Mouse (Mus musculus) testis, adult 2 months (tissue): ENCODE data around the gene Rpl26. TPM values are rescaled to one million over a fixed set of nuclear protein-coding genes. Genes with fewer than 3 reads are reported as not detected.
A peak's percentile ranks its signal among the peaks of the same experiment; 100 is the strongest.
"Not testable (repeated sequence)": the region's sequence is repeated elsewhere in the genome, so short reads cannot be mapped to it uniquely, and the experiment has no call there.

Experiments used
- H3K27ac ChIP-seq: fragments of 200-500 bp; 2 replicates; pipeline ENCODE4 v1.5.1; 2012; ENCODE audit warnings: low read depth, low read length; ENCODE audit not compliant: control insufficient read depth, insufficient read depth
- H3K27me3 ChIP-seq: fragments of 200-500 bp; 2 replicates; pipeline ENCODE4 v1.6.1; 2012; ENCODE audit warnings: mild to moderate bottlenecking, low read length, moderate library complexity; ENCODE audit not compliant: control insufficient read depth, insufficient read depth
- H3K36me3 ChIP-seq: fragments of 200-500 bp; 2 replicates; pipeline ENCODE4 v1.6.1; 2012; ENCODE audit warnings: mild to moderate bottlenecking, low read length; ENCODE audit not compliant: control insufficient read depth, insufficient read depth
- H3K4me1 ChIP-seq: fragments of 200-500 bp; 2 replicates; pipeline ENCODE4 v1.6.1; 2012; ENCODE audit warnings: low read length; ENCODE audit not compliant: control insufficient read depth, insufficient read depth
- H3K4me3 ChIP-seq: fragments of 200-500 bp; 2 replicates; pipeline ENCODE4 v1.5.1; 2012; ENCODE audit warnings: low read depth, mild to moderate bottlenecking, low read length, moderate library complexity, mixed read lengths; ENCODE audit not compliant: control insufficient read depth
- CTCF ChIP-seq: fragments of 200-500 bp; IDR thresholded peaks from 2 replicates; pipeline ENCODE4 v1.5.1; 2012; ENCODE audit warnings: low read depth, mild to moderate bottlenecking, inconsistent platforms, low read length, moderate library complexity; ENCODE audit not compliant: control insufficient read depth, insufficient read depth, insufficient replicate concordance
- POLR2A ChIP-seq: fragments of 200-500 bp; IDR thresholded peaks from 2 replicates; pipeline ENCODE4 v1.6.1; 2012; ENCODE audit warnings: low read depth, mild to moderate bottlenecking, inconsistent platforms, low read length, moderate library complexity; ENCODE audit not compliant: control insufficient read depth
- polyA plus RNA-seq: library from polyadenylated mRNA; depleted of rRNA; stranded (reverse); fragments of >200 nt; gene quantifications from 2 replicates; pipeline ENCODE4 v1.2.3, GENCODE M21; 2012

The Rpl26 gene
- polyA plus RNA-seq, 1 experiment = 938 TPM

DNA sequence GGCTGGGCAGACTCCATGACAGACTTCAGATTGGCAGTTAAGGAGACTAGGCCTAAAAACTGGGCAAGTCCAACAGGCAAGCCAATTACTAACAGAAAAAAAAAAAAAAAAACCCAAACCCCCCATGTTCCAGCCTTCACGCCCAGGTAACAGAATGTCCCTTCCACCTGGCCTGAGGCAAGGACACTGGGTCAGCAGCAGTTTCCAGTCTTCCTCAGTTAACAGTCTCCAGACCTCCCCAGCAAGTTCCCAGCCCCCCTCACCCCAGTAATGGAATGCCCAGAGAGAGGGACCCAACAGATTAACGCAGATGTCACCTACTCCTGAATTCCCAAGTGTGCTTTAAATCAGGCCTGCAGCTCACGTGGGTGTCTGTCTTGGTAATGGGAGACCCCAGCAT, 21.8 kb downstream of the Rpl26 start:
- Histone ChIP-seq H3K4me3 (no peak overlapping the region), H3K27ac (no peak overlapping the region), H3K4me1 (peaks cover 8% of the 10 kb centered on the region), H3K36me3 (peaks cover 7% of the 10 kb centered on the region), H3K27me3 (no peaks in the 10 kb centered on the region)
- no peak for TF ChIP-seq POLR2A
- no peak for TF ChIP-seq CTCF

DNA sequence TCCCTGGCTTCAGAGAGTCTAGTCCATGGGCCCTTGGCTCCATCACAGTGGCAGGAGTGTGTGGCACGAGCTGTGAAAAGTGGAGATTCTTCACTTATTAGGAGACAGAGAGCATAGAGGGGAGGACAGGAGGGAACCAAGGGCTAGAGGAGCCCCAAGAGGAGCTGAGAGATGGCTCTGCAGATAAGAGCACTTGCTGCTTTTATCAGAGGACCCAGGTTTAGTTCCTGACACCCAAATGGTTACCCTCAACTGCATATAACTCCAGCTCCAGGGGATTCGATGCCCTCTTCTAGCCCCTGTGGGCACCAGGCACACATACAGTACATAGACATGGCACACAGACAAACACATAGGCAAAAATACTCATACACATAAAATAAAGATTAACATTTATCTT, 23.4 kb downstream of the Rpl26 start:
- peaks cover 8% of the 10 kb centered on the region for H3K4me1 ChIP-seq
- no peak overlapping the region for H3K27ac ChIP-seq
- peak overlapping the region; percentile 46 for H3K4me3 ChIP-seq
- no peaks in the 10 kb centered on the region for H3K27me3 ChIP-seq
- peaks cover 7% of the 10 kb centered on the region for H3K36me3 ChIP-seq
- TF ChIP-seq POLR2A = no peak
- no peak for TF ChIP-seq CTCF

DNA sequence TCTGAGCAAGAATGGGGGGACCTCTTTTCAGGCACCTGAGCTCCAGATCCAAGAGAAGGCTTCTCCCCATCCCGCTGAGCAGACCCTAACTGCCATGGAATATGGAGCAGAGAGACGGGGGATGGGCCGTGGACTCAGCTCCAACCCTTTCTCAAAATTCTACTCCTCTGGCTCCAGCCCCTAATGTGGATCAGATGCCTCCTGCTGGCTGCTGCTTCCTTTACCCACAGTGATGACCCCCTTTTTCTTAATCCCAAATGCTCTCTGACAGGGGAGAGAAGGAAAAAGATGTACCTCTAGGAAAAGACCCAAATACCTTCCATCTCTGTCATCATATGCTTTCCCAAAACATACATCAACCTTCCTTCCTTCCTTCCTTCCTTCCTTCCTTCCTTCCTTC, 25.6 kb downstream of the Rpl26 start, which contains the start of gene Odf4:
TSS of gene Odf4 (minus strand) at position 101 of the 400 bp plus-strand sequence.
- peak within 1 kb of the TSS; percentile 99 for H3K27ac ChIP-seq
- TF ChIP-seq CTCF = no peak
- peak; percentile 76 for TF ChIP-seq POLR2A
- peaks cover 8% of the 10 kb centered on the region for H3K4me1 ChIP-seq
- peak within 1 kb of the TSS; percentile 95 for H3K4me3 ChIP-seq
- H3K27me3 ChIP-seq = no peaks in the 10 kb centered on the region
- H3K36me3 ChIP-seq = peaks cover 7% of the 10 kb centered on the region

DNA sequence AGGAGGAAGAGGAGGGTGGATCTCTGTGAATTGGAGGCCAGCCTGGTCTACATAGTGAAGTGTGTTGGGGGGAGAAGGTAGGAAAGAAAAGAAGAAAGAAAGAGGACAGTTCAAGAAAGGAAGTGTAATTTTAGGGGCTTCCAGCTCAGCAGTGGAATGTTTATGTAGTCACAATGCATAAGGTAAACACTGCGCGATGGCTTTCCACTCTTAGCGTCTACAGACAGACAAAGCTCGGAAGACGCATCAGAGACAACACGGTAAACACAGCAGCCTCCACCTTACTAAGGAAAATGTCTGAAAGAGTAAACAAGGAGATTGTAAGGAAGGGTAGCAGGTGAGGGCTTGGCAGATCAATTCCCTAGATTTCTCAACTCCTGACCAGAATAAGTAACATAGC, 28.6 kb downstream of the Rpl26 start:
- H3K36me3 ChIP-seq = peaks cover 4% of the 10 kb centered on the region
- peak overlapping the region; percentile 27 for H3K4me3 ChIP-seq
- no peaks in the 10 kb centered on the region for H3K27me3 ChIP-seq
- H3K27ac ChIP-seq = no peak overlapping the region
- no peak for TF ChIP-seq CTCF
- TF ChIP-seq POLR2A = no peak
- peaks cover 8% of the 10 kb centered on the region for H3K4me1 ChIP-seq

DNA sequence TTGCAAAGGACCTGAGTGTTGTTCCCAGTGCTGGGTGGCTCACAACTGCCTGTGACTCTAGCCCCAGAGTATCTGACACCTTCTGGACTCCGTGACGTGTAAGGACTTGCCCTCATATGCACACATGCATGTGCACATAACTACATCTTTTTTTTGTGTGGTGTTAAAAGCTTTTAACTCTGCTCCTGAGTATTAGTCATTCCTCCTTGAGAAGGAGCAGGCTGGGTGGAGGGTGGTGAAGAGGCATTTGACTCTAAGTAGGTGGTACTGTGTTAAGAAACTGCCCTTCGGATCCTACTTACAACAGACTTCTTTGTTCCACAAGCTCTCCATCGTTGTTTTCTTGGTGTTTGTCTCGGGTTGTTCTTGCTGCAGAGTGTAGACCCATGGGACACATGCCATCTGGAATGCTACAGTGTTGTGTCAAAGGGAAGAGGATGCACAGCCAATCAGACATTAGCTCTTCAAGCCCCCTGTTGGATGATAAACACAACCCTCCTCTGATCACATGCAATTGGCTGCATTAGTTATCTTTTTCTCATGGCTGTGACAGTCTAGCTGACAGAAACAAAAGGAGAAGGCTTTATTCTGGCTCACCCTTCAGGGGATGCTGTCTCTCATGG, 32.6 kb downstream of the Rpl26 start:
- no peak overlapping the region for H3K27ac ChIP-seq
- no peaks in the 10 kb centered on the region for H3K36me3 ChIP-seq
- H3K4me1 ChIP-seq = no peaks in the 10 kb centered on the region
- H3K4me3 ChIP-seq = no peak overlapping the region
- H3K27me3 ChIP-seq = no peaks in the 10 kb centered on the region
- TF ChIP-seq POLR2A (no peak), CTCF (no peak)

DNA sequence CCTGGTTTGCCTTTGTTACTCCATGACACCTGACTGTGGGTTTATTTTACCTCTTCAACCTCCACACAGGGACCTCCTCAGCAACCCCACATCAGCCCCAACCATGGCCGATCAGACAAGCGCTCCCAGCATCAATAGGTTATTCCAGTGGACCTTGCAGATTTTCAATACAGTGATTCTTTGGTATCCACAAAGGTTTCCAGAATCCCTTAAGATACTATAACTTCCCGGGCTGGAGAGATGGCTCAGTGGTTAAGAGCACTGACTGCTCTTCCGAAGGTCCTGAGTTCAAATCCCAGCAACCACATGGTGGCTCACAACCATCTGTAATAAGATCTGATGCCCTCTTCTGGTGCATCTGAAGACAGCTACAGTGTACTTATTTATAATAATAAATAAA, 35.6 kb downstream of the Rpl26 start:
- not testable (repeated sequence) for H3K27me3 ChIP-seq, H3K36me3 ChIP-seq, H3K4me3 ChIP-seq, H3K4me1 ChIP-seq, H3K27ac ChIP-seq

DNA sequence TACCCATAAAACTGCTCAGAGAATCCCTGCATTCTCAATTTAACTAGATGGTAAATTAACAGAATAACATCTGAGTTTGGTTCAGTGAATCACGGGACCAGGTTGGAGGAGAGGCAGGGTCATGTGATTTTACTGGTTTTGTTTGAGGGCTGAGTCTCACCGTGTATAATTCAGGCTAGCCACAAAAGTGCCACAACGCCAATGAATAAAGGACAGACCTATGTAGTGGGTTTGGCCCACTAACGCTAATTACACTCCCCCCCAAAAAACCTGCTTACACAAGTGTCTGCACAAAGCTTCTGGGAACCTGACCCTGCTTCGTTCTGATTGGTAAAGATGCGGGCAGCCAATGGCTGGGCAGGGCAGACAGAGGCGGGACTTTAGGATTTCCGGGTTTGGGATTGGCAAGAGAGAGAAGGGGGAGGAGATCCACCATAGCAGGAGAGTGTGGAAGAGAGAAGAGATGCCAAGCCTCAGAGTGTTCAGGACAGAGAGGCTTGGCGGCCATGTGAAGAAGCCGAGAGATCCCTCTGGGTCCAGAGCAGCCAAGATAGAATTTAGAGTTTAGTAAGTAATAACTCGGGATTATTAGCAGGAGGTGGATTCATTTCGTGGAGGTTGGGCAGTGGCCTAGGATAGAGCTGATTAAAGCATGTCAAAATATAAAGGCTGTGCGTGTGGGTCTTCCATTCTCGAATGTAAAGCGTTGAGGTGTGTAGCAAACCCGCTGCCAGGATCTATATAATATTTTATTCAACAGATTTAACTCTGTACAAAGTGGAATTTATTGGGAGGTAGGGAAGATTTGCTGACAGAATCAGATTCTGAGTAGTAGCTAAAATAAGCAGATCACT, 38.3 kb downstream of the Rpl26 start:
- H3K36me3 ChIP-seq = no peaks in the 10 kb centered on the region
- peak; percentile 54; the same call in 1 of the 2 replicates for TF ChIP-seq POLR2A
- TF ChIP-seq CTCF = no peak
- H3K27ac ChIP-seq = 0 out of 2 replicates have a peak overlapping the region, but pooled peaks have one; percentile 56
- H3K4me1 ChIP-seq = peaks cover 14% of the 10 kb centered on the region
- H3K4me3 ChIP-seq = peak overlapping the region; percentile 67
- no peaks in the 10 kb centered on the region for H3K27me3 ChIP-seq
